Mouse (Mus musculus): ENCODE data around the gene Ldlr. TPM values are rescaled to one million over a fixed set of nuclear protein-coding genes. Genes with fewer than 3 reads are reported as not detected.
A peak's percentile ranks its signal among the peaks of the same experiment; 100 is the strongest.
"Not testable (repeated sequence)": the region's sequence is repeated elsewhere in the genome, so short reads cannot be mapped to it uniquely, and the experiment has no call there.

The Ldlr gene
- polyA plus RNA-seq, 1 experiment from 2014 or later = 18.8 TPM

DNA sequence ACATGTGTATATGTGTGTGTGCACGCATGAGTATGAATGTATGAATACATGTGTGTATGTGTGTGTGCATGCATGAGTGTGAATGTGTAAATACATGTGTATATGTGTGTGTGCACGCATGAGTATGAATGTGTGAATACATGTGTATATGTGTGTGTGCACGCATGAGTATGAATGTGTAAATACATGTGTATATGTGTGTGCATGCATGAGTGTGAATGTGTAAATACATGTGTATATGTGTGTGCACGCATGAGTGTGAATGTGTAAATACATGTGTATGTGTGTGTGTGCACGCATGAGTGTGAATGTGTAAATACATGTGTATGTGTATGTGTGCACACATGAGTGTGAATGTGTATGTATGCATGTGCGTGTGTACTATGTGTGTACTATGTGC, 70.2 kb downstream of the Ldlr start:
- H3K9ac ChIP-seq (replicated peaks; ENCODE audit: low read depth, low read length); H3K9me3 ChIP-seq (ENCODE audit: control insufficient read depth, low read length); H3K27me3 ChIP-seq (replicated peaks; ENCODE audit: control insufficient read depth, insufficient read depth, low read length); H3K27ac ChIP-seq (ENCODE audit: low read length); ATAC-seq; H3K4me2 ChIP-seq (ENCODE audit: low read length); H3K36me3 ChIP-seq (ENCODE audit: control insufficient read depth, insufficient read depth); H3K4me3 ChIP-seq (replicated peaks; ENCODE audit: low read length): not testable (repeated sequence)
- WGBS = 97% methylated on average over 6 of the region's 6 CpGs
- peaks cover 17% of the 10 kb centered on the region for H3K4me1 ChIP-seq (replicated peaks; ENCODE audit: control insufficient read depth, insufficient read depth, low read length)

DNA sequence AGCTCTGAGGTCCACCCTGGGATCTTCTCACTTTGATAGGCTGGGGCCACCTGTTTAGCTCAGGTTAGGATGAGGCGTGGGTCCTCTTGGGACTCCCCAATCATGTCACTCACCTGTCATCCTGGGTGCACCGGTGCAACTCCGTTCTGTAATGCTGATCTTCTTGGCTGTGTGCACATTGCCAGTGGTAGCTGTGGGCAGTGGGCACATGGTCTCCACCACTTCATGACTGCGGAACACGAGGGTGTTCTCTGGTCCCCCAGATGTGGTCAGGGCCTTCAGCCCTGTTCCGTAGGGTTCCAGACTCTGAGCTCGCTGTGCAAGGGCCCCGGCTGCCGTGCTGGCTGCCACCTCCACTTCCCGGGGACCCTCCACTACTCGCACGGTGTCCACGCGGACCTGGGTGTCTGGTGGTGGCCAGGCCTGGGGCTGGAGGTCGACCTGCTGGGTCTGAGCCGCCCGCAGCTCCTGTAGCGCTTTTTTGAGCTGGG, 71.1 kb downstream of the Ldlr start:
- Histone ChIP-seq H3K4me1 (replicated peaks; ENCODE audit: control insufficient read depth, insufficient read depth, low read length) (peaks cover 21% of the 10 kb centered on the region), H3K27ac (ENCODE audit: low read length) (no peak overlapping the region), H3K36me3 (ENCODE audit: control insufficient read depth, insufficient read depth) (no peaks in the 10 kb centered on the region), H3K9ac (replicated peaks; ENCODE audit: low read depth, low read length) (no peak overlapping the region), H3K9me3 (ENCODE audit: control insufficient read depth, low read length) (no peaks in the 10 kb centered on the region), H3K4me2 (ENCODE audit: low read length) (no peak overlapping the region), H3K4me3 (replicated peaks; ENCODE audit: low read length) (no peak overlapping the region), H3K27me3 (replicated peaks; ENCODE audit: control insufficient read depth, insufficient read depth, low read length) (no peaks in the 10 kb centered on the region)
- 96% methylated on average over 18 of the region's 18 CpGs for WGBS
- no peak for ATAC-seq

DNA sequence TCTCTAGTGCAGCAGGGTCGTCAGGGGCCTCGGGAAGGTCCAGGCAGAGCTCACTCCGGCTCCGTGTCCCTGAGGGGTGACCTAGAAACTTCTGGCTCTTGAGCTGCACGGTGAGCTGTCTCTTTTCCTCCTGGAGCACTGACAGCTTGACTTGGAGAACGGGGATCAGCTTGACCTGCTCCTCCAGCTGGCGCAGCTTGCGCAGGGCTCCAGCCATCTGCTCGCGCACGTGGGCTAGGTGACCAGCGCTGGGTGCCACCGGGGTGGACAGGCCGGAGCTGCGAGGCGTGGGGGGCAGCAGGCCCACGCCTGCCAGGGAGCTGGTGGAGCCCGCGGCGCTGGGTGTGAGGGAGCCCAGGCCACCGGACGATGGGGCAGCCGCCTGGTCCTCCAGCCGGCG, 71.6 kb downstream of the Ldlr start:
- ATAC-seq = no peak
- H3K4me3 ChIP-seq (replicated peaks; ENCODE audit: low read length) = no peak overlapping the region
- no peaks in the 10 kb centered on the region for H3K36me3 ChIP-seq (ENCODE audit: control insufficient read depth, insufficient read depth)
- H3K4me2 ChIP-seq (ENCODE audit: low read length) = no peak overlapping the region
- no peak overlapping the region for H3K27ac ChIP-seq (ENCODE audit: low read length)
- H3K9ac ChIP-seq (replicated peaks; ENCODE audit: low read depth, low read length) = no peak overlapping the region
- peaks cover 21% of the 10 kb centered on the region for H3K4me1 ChIP-seq (replicated peaks; ENCODE audit: control insufficient read depth, insufficient read depth, low read length)
- H3K27me3 ChIP-seq (replicated peaks; ENCODE audit: control insufficient read depth, insufficient read depth, low read length) = no peaks in the 10 kb centered on the region
- H3K9me3 ChIP-seq (ENCODE audit: control insufficient read depth, low read length) = no peaks in the 10 kb centered on the region
- WGBS = 93% methylated on average over 25 of the region's 25 CpGs

DNA sequence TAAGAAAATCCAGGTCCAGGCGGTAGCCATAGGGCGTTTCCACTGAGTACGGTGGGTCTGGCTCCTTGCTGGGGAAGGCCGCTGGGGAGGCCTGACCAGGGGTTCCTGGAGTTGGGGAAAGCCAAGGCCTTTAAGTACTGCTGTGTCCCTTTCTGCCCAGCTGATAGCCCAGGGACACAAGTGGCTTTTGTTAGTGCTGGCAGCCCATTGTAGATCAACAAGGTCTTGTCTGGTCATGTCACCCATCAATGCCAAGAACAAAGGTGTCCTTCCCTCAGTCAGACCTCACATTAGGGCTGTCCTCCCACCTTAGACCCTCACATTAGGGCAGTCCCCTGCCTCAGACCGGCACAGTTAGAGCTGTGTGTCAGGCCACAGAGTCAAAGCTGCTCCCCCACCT, 72.3 kb downstream of the Ldlr start:
- H3K36me3 ChIP-seq (ENCODE audit: control insufficient read depth, insufficient read depth) = no peaks in the 10 kb centered on the region
- no peak for ATAC-seq
- H3K4me3 ChIP-seq (replicated peaks; ENCODE audit: low read length) = no peak overlapping the region
- no peaks in the 10 kb centered on the region for H3K27me3 ChIP-seq (replicated peaks; ENCODE audit: control insufficient read depth, insufficient read depth, low read length)
- peaks cover 21% of the 10 kb centered on the region for H3K4me1 ChIP-seq (replicated peaks; ENCODE audit: control insufficient read depth, insufficient read depth, low read length)
- 80% methylated on average over 5 of the region's 5 CpGs for WGBS
- no peaks in the 10 kb centered on the region for H3K9me3 ChIP-seq (ENCODE audit: control insufficient read depth, low read length)
- no peak overlapping the region for H3K27ac ChIP-seq (ENCODE audit: low read length)
- H3K4me2 ChIP-seq (ENCODE audit: low read length) = no peak overlapping the region
- no peak overlapping the region for H3K9ac ChIP-seq (replicated peaks; ENCODE audit: low read depth, low read length)

DNA sequence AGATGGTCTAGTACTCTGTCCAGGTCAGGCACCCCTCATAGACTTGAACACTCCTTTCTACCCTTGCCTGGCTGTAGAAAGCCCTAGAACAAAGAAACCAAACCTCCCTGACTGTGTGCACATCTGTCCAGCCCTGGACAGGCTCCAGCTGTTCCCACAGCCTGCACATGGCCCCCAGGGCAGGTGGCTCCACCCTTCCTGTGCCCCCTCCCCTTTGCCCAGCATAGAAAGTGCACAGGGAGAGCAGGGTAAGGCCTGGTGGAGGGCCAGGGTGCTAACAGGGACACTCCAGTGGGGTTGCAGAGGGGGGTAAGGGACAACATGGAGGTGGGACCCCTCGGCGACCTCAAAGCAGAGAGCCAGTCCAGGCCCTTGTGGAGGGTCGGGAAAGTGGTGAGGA, 73.0 kb downstream of the Ldlr start:
- Histone ChIP-seq H3K27ac (ENCODE audit: low read length) (no peak overlapping the region), H3K27me3 (replicated peaks; ENCODE audit: control insufficient read depth, insufficient read depth, low read length) (no peaks in the 10 kb centered on the region), H3K4me2 (ENCODE audit: low read length) (no peak overlapping the region), H3K36me3 (ENCODE audit: control insufficient read depth, insufficient read depth) (no peaks in the 10 kb centered on the region), H3K4me1 (replicated peaks; ENCODE audit: control insufficient read depth, insufficient read depth, low read length) (peaks cover 21% of the 10 kb centered on the region), H3K9ac (replicated peaks; ENCODE audit: low read depth, low read length) (no peak overlapping the region), H3K9me3 (ENCODE audit: control insufficient read depth, low read length) (no peaks in the 10 kb centered on the region), H3K4me3 (replicated peaks; ENCODE audit: low read length) (no peak overlapping the region)
- no peak for ATAC-seq
- 68% methylated on average over 3 of the region's 3 CpGs for WGBS

DNA sequence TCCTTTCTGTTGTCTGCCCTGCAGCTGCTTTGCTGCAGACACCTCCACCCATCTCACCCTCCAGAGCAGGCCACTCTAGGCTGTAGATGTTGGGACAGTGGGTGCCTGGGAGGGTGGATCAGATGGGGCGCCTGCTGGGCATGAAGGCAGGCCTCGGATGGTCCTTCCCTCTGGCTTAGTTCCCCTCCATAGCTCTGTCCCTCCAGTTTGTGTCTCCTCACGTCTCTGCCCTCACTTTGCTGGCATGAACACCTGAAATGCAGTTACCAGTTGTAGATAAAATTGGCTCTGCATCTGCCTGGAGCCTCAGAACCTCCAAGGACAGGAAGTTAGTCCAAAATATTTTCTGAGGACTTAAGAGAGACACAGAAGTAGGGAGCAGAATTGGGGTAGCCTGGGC, 73.6 kb downstream of the Ldlr start:
- Histone ChIP-seq H3K36me3 (ENCODE audit: control insufficient read depth, insufficient read depth) (no peaks in the 10 kb centered on the region), H3K4me2 (ENCODE audit: low read length) (no peak overlapping the region), H3K9me3 (ENCODE audit: control insufficient read depth, low read length) (no peaks in the 10 kb centered on the region), H3K4me3 (replicated peaks; ENCODE audit: low read length) (no peak overlapping the region), H3K4me1 (replicated peaks; ENCODE audit: control insufficient read depth, insufficient read depth, low read length) (peaks cover 21% of the 10 kb centered on the region), H3K27me3 (replicated peaks; ENCODE audit: control insufficient read depth, insufficient read depth, low read length) (no peaks in the 10 kb centered on the region), H3K27ac (ENCODE audit: low read length) (no peak overlapping the region), H3K9ac (replicated peaks; ENCODE audit: low read depth, low read length) (no peak overlapping the region)
- no peak for ATAC-seq
- WGBS = 78% methylated on average over 3 of the region's 3 CpGs

DNA sequence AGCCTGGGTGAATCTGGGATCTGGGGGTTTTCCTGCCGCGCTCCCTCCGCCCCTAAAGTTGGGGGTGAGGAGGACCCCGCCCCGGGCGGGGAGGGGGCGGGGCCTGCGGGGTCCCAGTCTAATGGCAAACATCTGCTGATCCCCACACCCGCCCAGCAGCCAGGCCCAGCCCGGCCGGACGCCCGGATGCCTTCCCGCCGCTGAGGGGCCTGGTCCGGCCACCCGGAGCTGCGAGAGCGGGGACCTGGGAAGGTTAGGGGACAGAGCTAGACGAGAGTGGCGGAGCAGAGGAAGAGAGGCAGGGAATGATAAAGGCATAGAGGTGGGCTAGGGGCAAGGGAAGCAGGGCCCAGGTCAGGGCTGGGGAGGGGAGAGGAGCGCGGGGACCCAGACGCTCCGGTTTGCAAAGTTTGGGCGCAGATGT, 74.7 kb downstream of the Ldlr start:
- no peaks in the 10 kb centered on the region for H3K36me3 ChIP-seq (ENCODE audit: control insufficient read depth, insufficient read depth)
- ATAC-seq = peak; percentile 24; the same call in 1 of the 2 replicates
- H3K9ac ChIP-seq (replicated peaks; ENCODE audit: low read depth, low read length) = peak overlapping the region; percentile 64
- H3K27me3 ChIP-seq (replicated peaks; ENCODE audit: control insufficient read depth, insufficient read depth, low read length) = no peaks in the 10 kb centered on the region
- H3K4me2 ChIP-seq (ENCODE audit: low read length) = peak overlapping the region; percentile 90
- H3K27ac ChIP-seq (ENCODE audit: low read length) = peak overlapping the region; percentile 3; the same call in 1 of the 2 replicates
- H3K4me3 ChIP-seq (replicated peaks; ENCODE audit: low read length) = peak overlapping the region; percentile 60
- peaks cover 16% of the 10 kb centered on the region for H3K4me1 ChIP-seq (replicated peaks; ENCODE audit: control insufficient read depth, insufficient read depth, low read length)
- WGBS = 0% methylated on average over 25 of the region's 26 CpGs
- H3K9me3 ChIP-seq (ENCODE audit: control insufficient read depth, low read length) = no peaks in the 10 kb centered on the region

DNA sequence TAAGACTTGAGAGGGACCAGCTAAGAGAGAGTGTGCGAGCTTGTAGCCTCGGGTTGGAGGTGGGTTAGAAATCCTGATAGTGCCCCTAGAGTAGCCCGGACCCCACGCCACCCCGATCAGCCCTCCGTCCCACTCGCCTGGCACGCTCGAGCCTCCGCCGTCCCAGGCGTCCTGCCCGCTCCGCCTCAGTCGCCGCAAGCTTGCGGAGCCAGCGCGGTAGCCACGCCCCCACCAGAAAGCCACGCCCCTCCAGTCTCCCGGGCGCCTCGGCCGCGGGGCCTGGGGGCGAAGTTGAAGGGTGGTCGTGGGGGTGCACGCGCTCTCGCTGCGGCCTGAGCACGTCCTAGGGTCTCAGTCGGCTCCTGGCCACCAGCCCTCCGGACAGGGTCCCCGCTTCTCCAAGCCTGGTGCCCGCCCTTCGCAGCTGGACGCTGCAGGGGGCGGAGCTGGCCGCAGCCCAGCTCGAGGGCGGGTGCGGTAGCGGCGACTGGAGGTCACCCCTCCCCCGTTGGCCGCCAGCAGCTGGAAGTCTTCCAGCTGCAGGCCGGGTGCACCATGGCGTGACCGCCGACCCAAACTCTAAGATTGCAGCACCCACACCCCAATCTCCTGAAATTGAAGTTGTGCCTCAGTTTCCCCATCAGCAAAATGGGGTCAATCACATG, 75.2 kb downstream of the Ldlr start, which contains the start of gene Kank2:
TSS of gene Kank2 (minus strand) at position 400 of the 665 bp plus-strand sequence.
- peak within 1 kb of the TSS; percentile 90 for H3K4me2 ChIP-seq (ENCODE audit: low read length)
- H3K9me3 ChIP-seq (ENCODE audit: control insufficient read depth, low read length) = no peaks in the 10 kb centered on the region
- peak; percentile 79 for ATAC-seq
- H3K36me3 ChIP-seq (ENCODE audit: control insufficient read depth, insufficient read depth) = no peaks in the 10 kb centered on the region
- WGBS = under 1% methylated on average over 46 of the region's 52 CpGs
- peak within 1 kb of the TSS; percentile 3; the same call in 1 of the 2 replicates for H3K27ac ChIP-seq (ENCODE audit: low read length)
- peak within 1 kb of the TSS; percentile 64 for H3K9ac ChIP-seq (replicated peaks; ENCODE audit: low read depth, low read length)
- H3K27me3 ChIP-seq (replicated peaks; ENCODE audit: control insufficient read depth, insufficient read depth, low read length) = no peaks in the 10 kb centered on the region
- peaks cover 15% of the 10 kb centered on the region for H3K4me1 ChIP-seq (replicated peaks; ENCODE audit: control insufficient read depth, insufficient read depth, low read length)
- peak within 1 kb of the TSS; percentile 60 for H3K4me3 ChIP-seq (replicated peaks; ENCODE audit: low read length)

DNA sequence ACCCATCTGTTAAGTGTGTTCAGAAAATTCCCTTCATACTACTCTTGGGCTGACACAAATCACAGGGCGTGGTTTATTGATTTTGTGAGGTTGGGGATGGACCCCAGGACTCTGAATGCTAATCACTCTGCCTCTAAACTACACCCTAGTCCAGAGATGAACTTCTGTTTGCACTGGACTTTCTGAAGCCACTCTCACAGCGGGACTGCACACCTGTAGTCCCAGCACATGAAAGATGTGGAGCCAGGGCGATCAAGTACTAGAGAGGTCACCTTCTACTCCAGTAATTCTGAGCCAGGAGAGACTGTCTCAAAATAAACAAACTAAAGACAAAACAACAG, 75.7 kb downstream of the Ldlr start:
- WGBS = 47% methylated on average over 3 of the region's 3 CpGs
- no peak for ATAC-seq
- Histone ChIP-seq H3K27me3 (replicated peaks; ENCODE audit: control insufficient read depth, insufficient read depth, low read length) (no peaks in the 10 kb centered on the region), H3K27ac (ENCODE audit: low read length) (no peak overlapping the region), H3K9me3 (ENCODE audit: control insufficient read depth, low read length) (no peaks in the 10 kb centered on the region), H3K4me1 (replicated peaks; ENCODE audit: control insufficient read depth, insufficient read depth, low read length) (peaks cover 15% of the 10 kb centered on the region), H3K9ac (replicated peaks; ENCODE audit: low read depth, low read length) (no peak overlapping the region), H3K4me2 (ENCODE audit: low read length) (peak overlapping the region; percentile 90), H3K36me3 (ENCODE audit: control insufficient read depth, insufficient read depth) (no peaks in the 10 kb centered on the region), H3K4me3 (replicated peaks; ENCODE audit: low read length) (no peak overlapping the region; the same call in 1 of the 2 replicates)
